Mouse (Mus musculus) small intestine, adult 10 weeks (tissue): ENCODE results near the gene Cpd. TPM values are rescaled to one million over a fixed set of nuclear protein-coding genes. Genes with fewer than 3 reads are reported as not detected.

Source experiments
- polyA plus RNA-seq: library from polyadenylated mRNA; stranded (reverse); fragments of 350-450 nt; fragmentation: Illumina TruSeq; extraction: RNeasy Lipid Tissue Mini Kit (QIAGEN cat#74804); gene quantifications from one replicate; pipeline ENCODE4 v1.2.3, GENCODE M21; 2014; ENCODE audit warnings: low replicate concordance

Cpd gene
- 62.9 TPM for polyA plus RNA-seq

GRCm38 (mm10) chr11:76846878-76847222, at the start of gene Cpd:
TSS of gene Cpd (minus strand) at chr11:76847018.

GRCm38 (mm10) chr11:76763053-76763740, 83.6 kb downstream of the Cpd start, which contains the start of gene Gosr1:
TSS of gene Gosr1 (minus strand) at chr11:76763579.

Other genes starting within 250 kb of the Cpd start
- 52.0 TPM for gene Abr, start 224.7 kb downstream of the Cpd start, polyA plus RNA-seq
- not detected for gene Bhlha9, start 174.5 kb downstream of the Cpd start, polyA plus RNA-seq
- 0.22 TPM for gene Trarg1, start 167.2 kb downstream of the Cpd start, polyA plus RNA-seq
- gene Gosr1, start 83.4 kb downstream of the Cpd start, polyA plus RNA-seq: 40.4 TPM
- gene Tmigd1, start 55.1 kb upstream of the Cpd start, polyA plus RNA-seq: 8.1 TPM
- gene Blmh, start 77.8 kb upstream of the Cpd start, polyA plus RNA-seq: 87.9 TPM
- 34.2 TPM for gene Slc6a4, start 151.6 kb upstream of the Cpd start, polyA plus RNA-seq
- gene Nsrp1, start 231.4 kb upstream of the Cpd start, polyA plus RNA-seq: 29.5 TPM